Mouse (Mus musculus) stomach, postnatal 0 days (tissue): ENCODE measurements at regions not wholly inside any gene's neighbourhood (a gene's known extent, or its start where the extent isn't known, plus 50 kb on each side); places are given as distances from the start of the nearest gene placed in this dataset.

ENCODE experiments used
- ATAC-seq: fragments of 200-750 bp; cut with Nextera tagmentation; 2 replicates; pipeline ENCODE4 v1.8.0; 2017; ENCODE audit not compliant: low FRiP score, low TSS enrichment
- DNase-seq: peaks from one replicate; pipeline ENCODE4 v3.0.0-alpha.2; 2016; ENCODE audit warnings: low spot score
- H3K27ac ChIP-seq: fragments of 300-500 bp; sonication (generic); replicated peaks from 2 replicates; pipeline ENCODE4 v1.5.1; 2014; ENCODE audit warnings: mild to moderate bottlenecking, control low read depth
- H3K27me3 ChIP-seq: fragments of 300-500 bp; sonication (generic); 2 replicates; pipeline ENCODE4 v1.6.1; 2014; ENCODE audit warnings: low read length; ENCODE audit not compliant: control insufficient read depth, insufficient read depth
- H3K36me3 ChIP-seq: fragments of 300-500 bp; sonication (generic); 2 replicates; pipeline ENCODE4 v1.6.1; 2014; ENCODE audit warnings: low read length, mixed read lengths; ENCODE audit not compliant: control insufficient read depth, insufficient read depth
- H3K4me1 ChIP-seq: fragments of 300-500 bp; sonication (generic); replicated peaks from 2 replicates; pipeline ENCODE4 v1.6.1; 2014; ENCODE audit warnings: antibody characterized with exemption; ENCODE audit not compliant: control insufficient read depth, insufficient read depth
- H3K4me2 ChIP-seq: fragments of 300-500 bp; sonication (generic); replicated peaks from 2 replicates; pipeline ENCODE4 v1.6.1; 2014; ENCODE audit warnings: low read depth, mild to moderate bottlenecking, control low read depth, moderate library complexity
- H3K4me3 ChIP-seq: fragments of 300-500 bp; sonication (generic); 2 replicates; pipeline ENCODE4 v1.5.1; 2014; ENCODE audit warnings: low read depth, low read length, control low read depth
- H3K9ac ChIP-seq: fragments of 300-500 bp; sonication (generic); 2 replicates; pipeline ENCODE4 v1.6.1; 2014; ENCODE audit warnings: mild to moderate bottlenecking, low read length, control low read depth, mixed read lengths
- H3K9me3 ChIP-seq: fragments of 300-500 bp; sonication (generic); 2 replicates; pipeline ENCODE4 v1.6.1; 2016; ENCODE audit warnings: low read length; ENCODE audit not compliant: control insufficient read depth
- CTCF ChIP-seq: IDR thresholded peaks from 2 replicates; pipeline ENCODE4 v1.5.1; 2016; ENCODE audit warnings: antibody characterized with exemption, low read depth, mild to moderate bottlenecking, moderate library complexity
- EP300 ChIP-seq: optimal IDR thresholded peaks from 2 replicates; pipeline ENCODE3; 2016; ENCODE audit warnings: antibody characterized with exemption
- whole genome bisulfite sequencing: fragments of 180-500 bp; shearing (Covaris S2); extraction: QIAGEN DNeasy Blood & Tissue Kit; methylation state at CpG from one replicate; pipeline ENCODE4 v1.1.7; 2014; 5-methylcytosine and 5-hydroxymethylcytosine counted together

- TF ChIP-seq EP300 (no peak), CTCF (peak; percentile 70)
- H3K4me3 ChIP-seq = no peak overlapping the region
- ATAC-seq (no peak), DNase-seq (no peak)
- H3K36me3 ChIP-seq = no peaks in the 10 kb centered on the region
- no peak overlapping the region for H3K9ac ChIP-seq
- no peak overlapping the region for H3K27ac ChIP-seq
- H3K4me1 ChIP-seq = no peaks in the 10 kb centered on the region
- H3K27me3 ChIP-seq = no peaks in the 10 kb centered on the region
- no peak overlapping the region for H3K4me2 ChIP-seq
- H3K9me3 ChIP-seq = no peaks in the 10 kb centered on the region
These were observed 288.8 kb downstream of the Dchs2 start for GRCm38 (mm10) chr3:83416536-83416935.

GRCm38 (mm10) chr3:83424267-83424666 is 296.5 kb downstream of the Dchs2 start:
- WGBS = 54% methylated on average over 7 of the region's 7 CpGs

GRCm38 (mm10) chr3:83429376-83429775 is 301.6 kb downstream of the Dchs2 start:
- Histone ChIP-seq H3K36me3 (no peaks in the 10 kb centered on the region), H3K4me1 (no peaks in the 10 kb centered on the region), H3K9me3 (no peaks in the 10 kb centered on the region), H3K9ac (no peak overlapping the region), H3K27ac (no peak overlapping the region), H3K4me3 (no peak overlapping the region), H3K27me3 (no peaks in the 10 kb centered on the region), H3K4me2 (no peak overlapping the region)
- 84% methylated on average over 3 of the region's 3 CpGs for WGBS
- no peak for ATAC-seq
- no peak for DNase-seq
- TF ChIP-seq EP300 = no peak
- TF ChIP-seq CTCF = no peak

More at GRCm38 (mm10) chr3:83424267-83424666, 296.5 kb downstream of the Dchs2 start:
- Histone ChIP-seq H3K4me1 (no peaks in the 10 kb centered on the region), H3K9me3 (no peaks in the 10 kb centered on the region), H3K27me3 (no peaks in the 10 kb centered on the region), H3K9ac (no peak overlapping the region), H3K27ac (no peak overlapping the region), H3K4me3 (no peak overlapping the region), H3K4me2 (no peak overlapping the region), H3K36me3 (no peaks in the 10 kb centered on the region)
- ATAC-seq (no peak), DNase-seq (no peak)
- no peak for TF ChIP-seq CTCF
- TF ChIP-seq EP300 = no peak

GRCm38 (mm10) chr3:83446154-83446667 is 318.5 kb downstream of the Dchs2 start:
- Histone ChIP-seq H3K9me3 (no peaks in the 10 kb centered on the region), H3K27ac (no peak overlapping the region), H3K4me1 (no peaks in the 10 kb centered on the region), H3K36me3 (no peaks in the 10 kb centered on the region), H3K9ac (no peak overlapping the region), H3K4me3 (no peak overlapping the region), H3K4me2 (no peak overlapping the region), H3K27me3 (no peaks in the 10 kb centered on the region)
- peak; percentile 56; the same call in 1 of the 2 replicates for ATAC-seq
- 60% methylated on average over 7 of the region's 7 CpGs for WGBS
- TF ChIP-seq EP300 (no peak), CTCF (no peak)
- peak; percentile 17 for DNase-seq

GRCm38 (mm10) chr3:83450662-83451061 is 315.5 kb upstream of the Sfrp2 start:
- H3K36me3 ChIP-seq = no peaks in the 10 kb centered on the region
- no peak overlapping the region for H3K27ac ChIP-seq
- 70% methylated on average over 2 of the region's 2 CpGs for WGBS
- no peak overlapping the region for H3K4me3 ChIP-seq
- no peak for ATAC-seq
- no peak for DNase-seq
- no peak overlapping the region for H3K4me2 ChIP-seq
- H3K4me1 ChIP-seq = no peaks in the 10 kb centered on the region
- H3K9ac ChIP-seq = no peak overlapping the region
- H3K9me3 ChIP-seq = no peaks in the 10 kb centered on the region
- no peaks in the 10 kb centered on the region for H3K27me3 ChIP-seq
- no peak for TF ChIP-seq EP300
- TF ChIP-seq CTCF = no peak

- H3K4me1 ChIP-seq = no peaks in the 10 kb centered on the region
- H3K36me3 ChIP-seq = no peaks in the 10 kb centered on the region
- ATAC-seq (no peak), DNase-seq (no peak)
- H3K9me3 ChIP-seq = no peaks in the 10 kb centered on the region
- no peak overlapping the region for H3K4me2 ChIP-seq
- no peak overlapping the region for H3K9ac ChIP-seq
- H3K27me3 ChIP-seq = no peaks in the 10 kb centered on the region
- 76% methylated on average over 3 of the region's 3 CpGs for WGBS
- TF ChIP-seq CTCF = no peak
- no peak for TF ChIP-seq EP300
- no peak overlapping the region for H3K4me3 ChIP-seq
- H3K27ac ChIP-seq = no peak overlapping the region
These were observed 314.8 kb upstream of the Sfrp2 start for GRCm38 (mm10) chr3:83451317-83451716.
